Mouse (Mus musculus): Measurements from ENCODE around the gene Tbc1d5. TPM values are rescaled to one million over a fixed set of nuclear protein-coding genes. Genes with fewer than 3 reads are reported as not detected.
A peak's percentile ranks its signal among the peaks of the same experiment; 100 is the strongest.

Tbc1d5 gene
- total RNA-seq, 2 experiments from 2014 or later: 19.8 to 22.0 TPM

DNA sequence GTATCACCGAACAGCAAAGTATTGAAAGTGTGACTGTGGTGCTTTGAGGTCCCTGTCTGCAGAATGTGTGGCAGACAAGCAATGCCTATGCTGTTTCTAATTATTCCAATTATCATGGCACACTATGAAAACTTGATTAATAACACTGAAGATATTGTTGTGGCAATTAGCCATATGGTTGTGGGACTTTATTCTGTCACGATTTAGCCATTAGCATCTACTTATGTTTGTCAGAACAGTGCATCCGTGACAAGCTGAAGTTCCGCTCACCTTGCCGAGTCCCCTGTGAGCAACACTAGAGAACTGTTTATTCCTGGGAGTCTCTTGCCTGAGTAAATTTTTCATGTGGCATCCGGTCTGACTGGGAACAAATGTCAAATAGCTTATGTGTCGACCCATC is 281.3 kb downstream of the Tbc1d5 start:
- no peak for DNase-seq (ENCODE audit: low spot score in 2 of 2)

- no peak for DNase-seq (ENCODE audit: low spot score in 2 of 2)
Measured at GRCm38 (mm10) chr17:50889475-50889874, 289.7 kb downstream of the Tbc1d5 start.

DNA sequence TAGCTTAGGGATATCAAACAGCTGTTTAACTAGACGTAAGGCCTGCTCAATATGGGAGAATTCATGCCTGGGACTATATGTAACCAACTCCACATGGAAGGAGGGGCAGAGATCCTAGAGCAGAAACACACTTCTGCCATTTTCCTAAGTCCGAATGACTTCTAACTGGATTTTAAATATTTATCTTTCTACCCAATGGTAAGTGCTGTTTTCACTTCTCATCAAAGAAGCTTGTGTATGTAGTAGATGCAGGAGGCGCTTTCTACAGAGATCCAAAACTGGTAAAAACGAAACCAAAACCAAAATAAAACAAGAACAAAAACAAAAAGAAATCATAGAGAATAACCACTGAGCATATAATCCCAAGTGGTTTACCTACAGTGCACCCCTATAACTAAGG is 299.2 kb downstream of the Tbc1d5 start:
- no peak for DNase-seq (ENCODE audit: low spot score in 2 of 2)

- no peak for DNase-seq (ENCODE audit: low spot score in 2 of 2)
Measured at GRCm38 (mm10) chr17:50876451-50876850, 302.7 kb downstream of the Tbc1d5 start.

GRCm38 (mm10) chr17:50874067-50874466 is 305.1 kb downstream of the Tbc1d5 start:
- DNase-seq (ENCODE audit: low spot score in 2 of 2): no peak

DNA sequence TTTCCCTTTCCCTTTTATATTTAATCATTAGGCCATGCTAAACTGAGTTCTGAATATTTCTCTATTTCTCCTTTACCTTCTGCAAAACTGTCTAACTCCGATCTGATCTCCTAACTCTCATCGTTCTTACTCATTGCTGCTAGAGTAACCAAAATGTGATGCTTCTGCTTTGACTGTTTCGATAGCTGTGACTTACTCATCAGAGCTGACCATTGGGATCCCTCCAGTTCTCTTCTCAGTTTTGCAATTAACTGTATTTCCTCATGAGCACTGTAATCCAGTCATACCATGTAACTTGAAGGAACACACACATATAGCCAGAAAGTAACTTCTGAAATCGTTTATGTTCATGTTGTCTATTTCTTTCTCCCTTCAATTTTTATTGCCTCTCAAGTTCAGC is 306.6 kb downstream of the Tbc1d5 start:
- no peak for DNase-seq (ENCODE audit: low spot score in 2 of 2)

GRCm38 (mm10) chr17:50867297-50867696 is 311.9 kb downstream of the Tbc1d5 start:
- DNase-seq (ENCODE audit: low spot score in 2 of 2): no peak

GRCm38 (mm10) chr17:50864781-50865180 is 314.4 kb downstream of the Tbc1d5 start:
- DNase-seq (ENCODE audit: low spot score in 2 of 2): no peak

- no peak for DNase-seq (ENCODE audit: low spot score in 2 of 2)
Measured at GRCm38 (mm10) chr17:50853220-50853619, 325.9 kb downstream of the Tbc1d5 start.

DNA sequence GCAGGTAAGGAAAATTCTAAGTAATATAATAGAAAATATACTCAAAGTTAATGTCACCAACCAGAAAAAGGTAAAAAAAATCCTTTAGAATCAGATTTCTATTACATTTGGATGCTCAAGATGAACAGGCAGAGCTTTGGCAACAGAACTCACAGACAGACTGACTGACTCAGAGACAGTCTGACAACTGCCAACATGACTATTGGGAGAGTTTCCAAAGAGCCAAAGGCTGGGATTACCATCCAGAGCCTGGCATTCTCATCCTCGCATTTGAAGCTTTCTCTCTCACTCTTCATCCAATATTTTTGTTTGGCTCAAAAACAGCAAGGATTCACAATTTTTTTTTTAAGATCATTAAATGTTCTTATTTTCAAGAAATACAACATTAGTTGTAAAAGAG is 327.8 kb downstream of the Tbc1d5 start:
- no peak for DNase-seq (ENCODE audit: low spot score in 2 of 2)

GRCm38 (mm10) chr17:50814089-50814488 is 365.1 kb downstream of the Tbc1d5 start:
- no peak for DNase-seq (ENCODE audit: low spot score in 2 of 2)

- no peak for DNase-seq (ENCODE audit: low spot score in 2 of 2)
Measured at GRCm38 (mm10) chr17:50813580-50813979, 365.6 kb downstream of the Tbc1d5 start.

- no peak for DNase-seq (ENCODE audit: low spot score in 2 of 2)
Measured at GRCm38 (mm10) chr17:50805631-50806030, 373.5 kb downstream of the Tbc1d5 start.

DNA sequence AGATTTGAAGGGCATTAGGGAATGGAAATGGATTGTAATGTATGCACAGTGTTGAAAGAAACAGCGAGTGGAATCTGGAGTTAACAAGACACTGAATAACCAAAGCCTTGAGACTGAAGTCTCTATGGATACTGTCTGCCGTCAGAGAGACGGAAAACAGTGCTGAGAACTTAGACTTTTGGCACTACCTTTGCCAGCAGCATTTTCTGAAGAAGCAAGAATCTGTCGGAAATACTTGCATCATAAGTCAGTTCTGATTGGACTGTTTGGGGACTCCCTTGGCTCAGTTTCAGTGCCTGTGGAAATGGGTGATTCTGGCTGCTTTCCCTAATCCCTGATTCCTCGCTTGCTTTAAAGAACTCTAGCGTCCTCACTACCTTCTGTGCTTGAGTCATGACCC is 375.9 kb downstream of the Tbc1d5 start:
- DNase-seq (ENCODE audit: low spot score in 2 of 2): no peak

DNA sequence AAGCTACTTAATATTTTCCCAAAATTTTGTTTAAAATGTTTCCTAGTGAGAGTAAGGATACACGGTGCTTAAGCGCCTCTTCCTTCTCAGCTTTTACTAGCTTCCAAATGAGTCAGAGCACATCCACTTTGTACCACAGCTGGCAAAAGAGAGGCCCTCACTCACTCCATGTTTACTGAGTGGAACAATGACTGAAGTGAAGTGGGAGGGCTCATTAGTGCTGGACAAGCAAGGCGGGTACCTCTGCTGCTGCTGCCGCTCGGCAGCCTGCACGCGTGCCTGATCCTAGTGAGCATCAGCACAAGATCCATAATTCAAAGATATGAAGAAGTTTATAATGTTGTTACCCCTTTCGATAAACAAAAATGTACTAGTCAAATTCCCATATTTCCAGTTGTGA is 376.8 kb downstream of the Tbc1d5 start:
- no peak for DNase-seq (ENCODE audit: low spot score in 2 of 2)

DNA sequence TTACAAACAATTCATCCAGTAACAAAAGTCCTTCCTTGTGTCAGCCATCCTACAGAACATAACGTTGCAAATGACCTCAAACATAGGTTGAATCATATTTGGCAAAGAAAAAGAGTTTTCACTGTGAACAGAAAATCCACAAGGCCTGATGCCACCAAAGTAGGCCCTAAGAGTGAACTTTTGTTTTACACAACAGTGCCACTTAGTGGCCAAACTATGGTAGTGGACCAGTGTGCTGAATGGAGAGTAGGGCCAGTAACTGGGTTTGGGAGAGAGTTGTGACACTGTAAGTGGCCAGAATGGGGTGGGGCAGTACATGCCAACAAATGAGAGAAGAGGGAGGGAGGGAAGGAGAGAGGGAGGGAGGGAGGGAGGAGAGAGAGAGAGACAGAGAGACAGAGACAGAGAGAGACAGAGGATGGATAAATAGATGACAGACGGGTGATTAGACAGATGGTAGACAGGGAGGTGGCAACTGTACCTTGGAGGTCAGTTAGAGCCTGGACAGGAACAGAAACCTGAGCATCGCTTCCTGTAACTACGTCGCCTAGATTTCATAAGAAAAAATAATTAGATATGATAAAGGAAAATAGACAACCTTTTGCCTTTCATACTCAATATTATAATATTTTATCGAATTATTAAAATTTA is 383.6 kb downstream of the Tbc1d5 start:
- peak in 1 of 2 experiments; percentile 40 for DNase-seq (ENCODE audit: low spot score in 2 of 2)

DNA sequence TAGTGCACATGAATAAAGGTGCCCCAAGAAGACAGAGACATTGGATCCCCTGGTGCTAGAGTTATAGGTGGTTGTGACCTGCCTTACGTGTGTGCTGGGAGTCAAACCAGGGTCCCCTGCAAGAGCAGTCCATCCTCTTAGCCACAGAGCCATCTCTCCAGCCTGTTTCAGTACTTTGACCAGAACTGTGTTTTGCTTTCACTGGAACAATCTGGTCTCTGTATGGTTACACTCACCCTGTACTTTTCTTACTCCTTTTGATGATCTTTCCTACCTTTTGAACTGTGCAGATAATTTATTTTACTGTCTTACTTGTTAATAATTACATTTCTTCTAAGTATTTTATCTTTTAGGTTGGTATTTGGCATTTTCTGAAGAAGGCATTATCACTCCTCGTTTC is 387.5 kb downstream of the Tbc1d5 start:
- no peak for DNase-seq (ENCODE audit: low spot score in 2 of 2)

- DNase-seq (ENCODE audit: low spot score in 2 of 2): no peak
Measured at GRCm38 (mm10) chr17:50788835-50789234, 390.3 kb downstream of the Tbc1d5 start.

GRCm38 (mm10) chr17:50775247-50775646 is 403.9 kb downstream of the Tbc1d5 start:
- no peak for DNase-seq (ENCODE audit: low spot score in 2 of 2)

GRCm38 (mm10) chr17:50764387-50764786 is 414.8 kb downstream of the Tbc1d5 start:
- DNase-seq (ENCODE audit: low spot score in 2 of 2): no peak

DNA sequence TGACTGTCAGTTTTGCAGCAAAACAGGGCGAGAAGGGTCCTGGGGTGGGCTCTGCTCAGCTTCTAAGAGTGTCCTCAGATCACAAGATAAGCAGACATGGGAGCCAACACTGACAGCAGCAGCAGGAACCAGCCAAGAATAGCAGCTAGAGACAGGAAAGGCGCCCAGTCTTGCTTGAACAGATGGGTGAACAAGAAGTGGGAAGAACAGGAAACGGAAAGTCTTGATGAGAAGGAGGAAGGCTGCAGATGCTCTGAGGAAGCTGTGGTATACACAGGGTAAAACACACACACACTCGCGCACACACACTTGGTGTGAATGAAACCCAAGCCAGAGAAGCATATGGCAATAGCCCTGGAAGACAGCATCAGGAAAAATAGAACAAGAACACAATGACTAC is 415.7 kb downstream of the Tbc1d5 start:
- DNase-seq (ENCODE audit: low spot score in 2 of 2): no peak

DNA sequence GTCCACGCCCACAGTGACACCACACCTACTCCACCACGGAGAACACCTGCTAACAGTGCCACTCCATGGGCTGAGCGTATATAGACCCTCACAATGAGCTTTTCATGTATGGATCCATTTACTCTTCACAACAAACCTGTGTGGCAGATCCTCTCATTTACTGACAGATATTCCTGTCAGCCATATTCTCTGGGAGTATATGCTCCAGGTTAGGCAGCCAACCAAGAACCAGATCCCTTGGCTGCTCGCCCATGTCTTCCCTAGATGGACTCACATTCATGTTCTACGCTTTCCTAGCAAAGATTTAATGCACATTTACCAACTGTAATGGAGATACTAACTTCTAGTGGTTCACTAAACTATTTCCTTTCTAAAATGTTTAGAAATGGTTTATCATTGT is 416.9 kb downstream of the Tbc1d5 start:
- DNase-seq (ENCODE audit: low spot score in 2 of 2): no peak

DNA sequence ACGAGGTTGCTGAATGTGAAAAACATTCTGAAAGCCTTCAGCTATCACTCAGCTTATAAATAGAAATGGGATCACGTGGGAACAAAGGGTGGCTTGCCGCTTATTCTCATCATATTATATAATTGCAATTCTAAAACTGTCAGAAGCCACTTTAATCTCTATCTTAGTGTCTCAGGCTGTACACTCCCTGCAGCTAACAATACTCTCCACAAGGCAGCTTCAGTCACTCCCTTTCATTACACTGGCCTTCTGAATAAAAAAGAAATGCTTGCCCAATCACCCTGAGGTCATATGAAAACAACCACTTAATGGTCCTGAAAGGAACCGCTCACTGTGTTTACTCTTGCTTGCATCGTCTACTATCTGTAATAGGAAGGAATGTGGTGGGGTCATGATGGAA is 418.1 kb downstream of the Tbc1d5 start:
- no peak for DNase-seq (ENCODE audit: low spot score in 2 of 2)

Measured in adrenal gland, adult 18-20 months (tissue).